Mouse (Mus musculus) hindbrain, embryonic 15.5 days (tissue): ENCODE results near the gene Gm5414. TPM values are rescaled to one million over a fixed set of nuclear protein-coding genes. Genes with fewer than 3 reads are reported as not detected.

Experiments used
- ATAC-seq: fragments of 200-750 bp; cut with Nextera tagmentation; 2 replicates; pipeline ENCODE4 v1.8.0; 2017; ENCODE audit warnings: low read depth, moderate number of reproducible peaks, moderate TSS enrichment; ENCODE audit not compliant: low FRiP score
- H3K27ac ChIP-seq: fragments of 300-500 bp; sonication (generic); replicated peaks from 2 replicates; pipeline ENCODE4 v1.5.1; 2015; ENCODE audit warnings: mild to moderate bottlenecking, inconsistent platforms
- H3K27me3 ChIP-seq: fragments of 300-500 bp; sonication (generic); 2 replicates; pipeline ENCODE4 v1.6.1; 2015; ENCODE audit warnings: control low read depth, inconsistent platforms
- H3K36me3 ChIP-seq: fragments of 300-500 bp; sonication (generic); 2 replicates; pipeline ENCODE4 v1.6.1; 2015; ENCODE audit warnings: control low read depth, inconsistent platforms
- H3K4me1 ChIP-seq: fragments of 300-500 bp; sonication (generic); replicated peaks from 2 replicates; pipeline ENCODE4 v1.6.1; 2015; ENCODE audit warnings: control low read depth, inconsistent platforms
- H3K4me2 ChIP-seq: fragments of 300-500 bp; sonication (generic); 2 replicates; pipeline ENCODE4 v1.6.1; 2015; ENCODE audit warnings: moderate library complexity, mild to moderate bottlenecking, inconsistent platforms
- H3K4me3 ChIP-seq: fragments of 300-500 bp; sonication (generic); 2 replicates; pipeline ENCODE4 v1.5.1; 2015; ENCODE audit warnings: mild to moderate bottlenecking, inconsistent platforms
- H3K9ac ChIP-seq: fragments of 300-500 bp; sonication (generic); 2 replicates; pipeline ENCODE4 v1.6.1; 2015; ENCODE audit warnings: inconsistent platforms
- H3K9me3 ChIP-seq: fragments of 300-500 bp; sonication (generic); 2 replicates; pipeline ENCODE4 v1.6.1; 2016; ENCODE audit warnings: control low read depth, inconsistent platforms
- WGBS: fragments of 180-500 bp; shearing (Covaris S2); methylation state at CpG from one replicate; pipeline ENCODE4 v1.1.7; 2015; 5-methylcytosine and 5-hydroxymethylcytosine counted together
- polyA plus RNA-seq: library from polyadenylated mRNA; unstranded; fragments of >200 nt; fragmentation: Nextera tagmentation; extraction: Ambion mirVana; gene quantifications from 2 replicates; pipeline ENCODE4 v1.2.1, GENCODE M21; 2015

Gm5414 gene
- polyA plus RNA-seq = not detected in 2 replicates

DNA sequence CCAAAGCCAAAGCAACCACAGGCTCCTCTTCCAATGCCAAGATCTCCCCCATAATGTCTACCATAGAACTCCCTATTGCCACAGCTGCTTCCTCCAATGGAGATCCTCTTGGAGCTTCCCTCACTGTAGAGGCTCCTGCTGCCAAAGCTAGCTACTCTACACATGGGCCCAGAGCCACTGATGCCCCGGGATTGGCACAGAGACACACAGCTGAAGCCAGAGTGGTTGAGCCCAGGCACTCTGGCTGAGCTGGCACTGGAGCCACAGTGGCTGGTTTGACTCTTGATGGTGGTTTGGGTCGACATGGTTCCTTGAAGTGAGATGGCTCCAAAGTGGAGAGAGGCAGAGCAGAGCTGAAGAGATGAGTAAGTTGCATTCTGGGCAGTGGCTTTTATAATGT lies at the start of gene Gm5414:
Gene Gm5414 (minus strand): TSS at position 305 of the 400 bp plus-strand sequence.
- no peaks in the 10 kb centered on the region for H3K9me3 ChIP-seq
- no peaks in the 10 kb centered on the region for H3K4me1 ChIP-seq
- no peaks in the 10 kb centered on the region for H3K27me3 ChIP-seq
- H3K27ac ChIP-seq = no peak within 1 kb of the TSS
- 81% methylated on average over 2 of the region's 2 CpGs for WGBS
- H3K4me3 ChIP-seq = no peak within 1 kb of the TSS
- H3K4me2 ChIP-seq = no peak within 1 kb of the TSS
- H3K9ac ChIP-seq = no peak within 1 kb of the TSS
- no peak for ATAC-seq
- H3K36me3 ChIP-seq = no peaks in the 10 kb centered on the region

DNA sequence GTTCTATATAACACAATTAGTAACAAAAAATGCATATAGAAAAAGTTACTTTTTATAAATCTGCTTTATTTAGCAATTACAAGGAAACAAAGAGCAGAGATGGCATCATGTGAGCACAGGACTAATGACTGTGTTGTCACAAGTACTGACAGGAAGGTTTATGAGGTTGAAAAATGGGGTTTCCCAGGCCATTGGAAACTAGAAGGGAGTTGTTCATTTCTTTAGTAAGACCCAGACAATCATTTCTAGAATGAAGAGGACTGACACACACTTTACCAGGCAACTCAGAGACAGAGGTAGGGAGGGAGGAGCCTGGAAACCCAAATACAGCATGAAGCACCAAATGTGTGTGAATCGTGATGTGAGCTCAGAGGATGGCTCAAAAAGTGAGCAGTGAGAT lies 48.0 kb upstream of the Gm5414 start:
- H3K9me3 ChIP-seq = no peaks in the 10 kb centered on the region
- 85% methylated on average over 1 of the region's 1 CpGs for whole genome bisulfite sequencing
- no peak overlapping the region for H3K27ac ChIP-seq
- H3K36me3 ChIP-seq = no peaks in the 10 kb centered on the region
- H3K4me3 ChIP-seq = no peak overlapping the region
- ATAC-seq = no peak
- H3K4me2 ChIP-seq = no peak overlapping the region
- H3K27me3 ChIP-seq = no peaks in the 10 kb centered on the region
- no peaks in the 10 kb centered on the region for H3K4me1 ChIP-seq
- no peak overlapping the region for H3K9ac ChIP-seq

DNA sequence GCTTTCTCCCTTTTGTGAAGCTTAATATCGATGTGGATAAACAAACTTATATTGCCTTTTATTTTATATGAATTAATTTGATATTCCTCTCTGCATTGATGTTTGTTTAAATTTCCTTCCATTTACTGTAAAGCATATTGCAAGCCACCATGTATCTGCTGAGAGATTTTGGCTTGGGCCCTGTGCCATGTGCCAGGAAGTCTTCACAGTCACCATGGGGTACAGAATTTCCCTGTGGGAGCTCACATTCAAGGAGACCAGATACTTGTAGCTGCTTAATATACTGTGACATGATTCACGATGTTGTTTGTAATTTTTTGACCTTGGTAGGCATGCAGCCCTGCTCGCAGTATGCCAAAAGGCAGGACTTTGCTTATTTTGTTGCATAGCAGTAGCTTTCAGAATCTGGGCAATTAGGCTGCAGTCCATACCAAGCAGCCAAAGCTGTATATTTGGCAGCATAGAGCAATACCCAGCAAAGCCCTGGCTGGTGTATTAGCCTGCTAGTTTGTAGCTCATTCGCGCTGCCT lies 24.8 kb upstream of the Gm5414 start:
- Histone ChIP-seq H3K27me3 (no peaks in the 10 kb centered on the region), H3K4me1 (no peaks in the 10 kb centered on the region), H3K27ac (no peak overlapping the region), H3K4me2 (no peak overlapping the region), H3K9ac (no peak overlapping the region), H3K36me3 (no peaks in the 10 kb centered on the region), H3K9me3 (no peaks in the 10 kb centered on the region), H3K4me3 (no peak overlapping the region)
- no peak for ATAC-seq
- 75% methylated on average over 5 of the region's 5 CpGs for WGBS

GRCm38 (mm10) chr15:101647280-101647679 lies 19.3 kb upstream of the Gm5414 start, which contains the start of gene Gm5478:
TSS of gene Gm5478 (minus strand) at chr15:101647380.
- Histone ChIP-seq H3K9ac (no peak within 1 kb of the TSS), H3K4me1 (no peaks in the 10 kb centered on the region), H3K4me3 (no peak within 1 kb of the TSS), H3K4me2 (no peak within 1 kb of the TSS), H3K9me3 (no peaks in the 10 kb centered on the region), H3K27me3 (no peaks in the 10 kb centered on the region), H3K27ac (no peak within 1 kb of the TSS), H3K36me3 (no peaks in the 10 kb centered on the region)
- ATAC-seq = no peak
- WGBS = 80% methylated on average over 3 of the region's 3 CpGs

GRCm38 (mm10) chr15:101599123-101599522 lies 28.9 kb downstream of the Gm5414 start:
- Histone ChIP-seq H3K4me1 (no peaks in the 10 kb centered on the region), H3K9ac (no peak overlapping the region), H3K9me3 (no peaks in the 10 kb centered on the region), H3K36me3 (no peaks in the 10 kb centered on the region), H3K4me3 (no peak overlapping the region), H3K4me2 (no peak overlapping the region), H3K27ac (no peak overlapping the region), H3K27me3 (no peaks in the 10 kb centered on the region)
- WGBS = 62% methylated on average over 6 of the region's 6 CpGs
- ATAC-seq = no peak

DNA sequence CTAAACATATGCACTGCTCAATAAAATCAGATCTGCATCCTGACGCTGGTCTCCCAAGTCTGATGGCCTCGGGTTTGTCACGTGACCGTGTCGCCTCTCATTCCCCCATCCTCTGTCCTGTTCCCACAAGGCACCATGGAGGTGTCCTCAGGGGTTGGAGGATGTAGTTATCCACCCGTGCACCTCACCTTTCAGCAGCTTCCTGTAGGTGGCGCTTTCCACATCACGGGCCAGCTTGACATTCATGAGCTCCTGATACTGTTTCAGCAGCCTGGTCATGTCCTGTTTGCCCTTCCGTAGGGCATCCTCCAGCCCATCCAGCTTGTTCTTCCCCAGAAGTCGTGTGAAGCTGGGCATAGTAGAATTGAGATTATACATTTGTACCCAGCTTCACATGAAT lies 39.8 kb downstream of the Gm5414 start:
- H3K4me3 ChIP-seq = no peak overlapping the region
- H3K9me3 ChIP-seq = no peaks in the 10 kb centered on the region
- no peak overlapping the region for H3K27ac ChIP-seq
- H3K9ac ChIP-seq = no peak overlapping the region
- no peaks in the 10 kb centered on the region for H3K4me1 ChIP-seq
- 82% methylated on average over 10 of the region's 10 CpGs for WGBS
- ATAC-seq = no peak
- no peaks in the 10 kb centered on the region for H3K36me3 ChIP-seq
- H3K4me2 ChIP-seq = no peak overlapping the region
- H3K27me3 ChIP-seq = no peaks in the 10 kb centered on the region

DNA sequence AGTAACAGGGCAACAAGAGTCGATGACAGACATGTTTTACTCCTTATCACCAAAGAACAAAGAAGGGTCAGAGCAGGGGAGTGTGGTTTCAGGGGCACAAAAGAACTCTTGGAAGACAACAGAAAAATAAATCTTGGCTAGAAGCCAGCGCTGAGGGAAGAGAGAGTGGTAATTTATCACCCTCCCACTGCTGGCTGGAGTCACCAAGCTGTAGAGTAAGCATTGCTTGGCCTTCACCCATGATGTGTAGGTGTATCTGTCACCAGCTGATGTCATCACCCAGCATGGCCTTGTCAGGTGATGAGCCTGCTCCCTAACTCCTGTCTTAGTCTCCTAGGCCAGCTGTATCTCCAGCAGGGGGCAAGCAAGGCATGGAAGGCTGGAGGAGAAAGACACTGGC lies 43.5 kb downstream of the Gm5414 start:
- no peak for ATAC-seq
- H3K27ac ChIP-seq = no peak overlapping the region
- H3K36me3 ChIP-seq = no peaks in the 10 kb centered on the region
- H3K9me3 ChIP-seq = no peaks in the 10 kb centered on the region
- no peak overlapping the region for H3K9ac ChIP-seq
- no peak overlapping the region for H3K4me2 ChIP-seq
- H3K4me1 ChIP-seq = no peaks in the 10 kb centered on the region
- no peaks in the 10 kb centered on the region for H3K27me3 ChIP-seq
- H3K4me3 ChIP-seq = no peak overlapping the region
- 43% methylated on average over 2 of the region's 2 CpGs for WGBS

DNA sequence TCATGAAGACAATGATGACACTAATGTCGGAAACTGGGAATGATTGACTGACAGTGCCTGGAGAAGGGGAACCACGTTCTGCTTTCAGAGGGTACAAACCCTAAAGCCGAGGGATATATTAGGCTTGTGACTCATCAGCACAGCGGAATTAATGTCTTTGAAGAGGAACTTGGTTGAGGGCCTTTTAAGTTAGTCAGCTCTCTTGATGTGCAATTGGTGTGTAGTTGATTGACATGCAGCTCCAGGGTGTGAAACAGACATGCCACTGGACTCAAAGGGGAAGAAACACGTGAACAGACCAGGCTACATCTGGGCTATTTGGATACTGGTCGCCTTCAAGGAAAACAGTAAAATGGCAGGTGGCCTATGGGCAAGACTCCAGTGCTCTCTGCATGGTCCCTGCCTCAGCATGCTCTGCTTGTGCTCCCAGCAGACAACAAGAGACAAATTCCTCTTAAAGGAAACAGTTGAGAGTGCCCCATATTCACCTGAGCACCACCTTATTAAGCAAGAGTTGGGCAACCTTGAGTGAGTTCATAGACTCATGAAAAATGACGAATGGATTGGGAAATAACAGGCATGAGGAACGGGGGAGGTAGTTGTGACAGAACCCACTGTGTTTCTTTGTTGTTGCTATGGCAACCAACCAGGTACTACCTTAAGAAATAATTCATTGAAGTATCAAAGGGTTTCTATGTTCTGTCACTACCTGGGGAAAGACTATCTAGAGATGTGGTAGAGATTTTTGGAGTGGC lies 44.6 kb downstream of the Gm5414 start:
- no peak overlapping the region for H3K27ac ChIP-seq
- no peak for ATAC-seq
- no peaks in the 10 kb centered on the region for H3K4me1 ChIP-seq
- no peaks in the 10 kb centered on the region for H3K27me3 ChIP-seq
- H3K9me3 ChIP-seq = no peaks in the 10 kb centered on the region
- no peak overlapping the region for H3K4me3 ChIP-seq
- no peak overlapping the region for H3K9ac ChIP-seq
- WGBS = 78% methylated on average over 8 of the region's 8 CpGs
- no peaks in the 10 kb centered on the region for H3K36me3 ChIP-seq
- H3K4me2 ChIP-seq = no peak overlapping the region

DNA sequence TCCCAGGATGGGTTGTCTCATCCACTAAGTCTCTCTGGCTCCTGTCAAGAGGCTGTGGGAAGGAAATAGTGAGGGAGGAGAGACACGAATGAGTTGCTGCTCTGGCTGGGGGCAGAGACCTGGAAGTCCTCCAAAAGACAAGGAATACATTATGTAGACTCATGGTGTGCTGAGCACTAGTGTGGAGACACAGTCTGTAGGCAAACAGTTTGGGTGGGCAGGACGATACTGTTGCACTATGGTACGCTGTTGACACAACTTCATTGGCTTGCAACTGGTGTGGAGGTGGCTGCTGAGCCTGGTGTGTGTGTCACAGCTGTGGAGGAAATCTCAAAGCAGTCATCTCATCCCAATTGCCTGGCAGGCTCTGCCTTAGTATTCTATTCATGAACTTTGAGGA lies 46.3 kb downstream of the Gm5414 start:
- 83% methylated on average over 3 of the region's 3 CpGs for WGBS
- ATAC-seq = no peak
- H3K4me2 ChIP-seq = no peak overlapping the region
- no peaks in the 10 kb centered on the region for H3K27me3 ChIP-seq
- no peak overlapping the region for H3K9ac ChIP-seq
- no peak overlapping the region for H3K27ac ChIP-seq
- no peaks in the 10 kb centered on the region for H3K4me1 ChIP-seq
- no peaks in the 10 kb centered on the region for H3K36me3 ChIP-seq
- no peak overlapping the region for H3K4me3 ChIP-seq
- H3K9me3 ChIP-seq = no peaks in the 10 kb centered on the region

- 91% methylated on average over 5 of the region's 5 CpGs for WGBS
- Histone ChIP-seq H3K9ac (no peak overlapping the region), H3K4me2 (no peak overlapping the region), H3K27ac (no peak overlapping the region), H3K4me1 (no peaks in the 10 kb centered on the region), H3K36me3 (no peaks in the 10 kb centered on the region), H3K4me3 (no peak overlapping the region), H3K9me3 (no peaks in the 10 kb centered on the region), H3K27me3 (no peaks in the 10 kb centered on the region)
- ATAC-seq = no peak
These were observed 52.5 kb downstream of the Gm5414 start for GRCm38 (mm10) chr15:101575506-101575905.
